ENCODE assay signal across 8 mouse cellular contexts in genomic region chr4:136285348-136285810, GRCm38 (mm10). TPM values are rescaled to one million over a fixed set of nuclear protein-coding genes. Genes with fewer than 3 reads are reported as not detected.
DNase-seq lines count a peak whose midpoint lies in the region; ATAC-seq and TF ChIP-seq lines count a peak whose summit lies in the region.

No protein-coding gene starts in this region.

- H3K4me1 ChIP-seq in cortical plate, adult 2 months (ENCODE audit: control insufficient read depth, insufficient read depth, low read length) = peaks cover 7% of the 10 kb centered on the region

- no peak for TF ChIP-seq CTCF in cortical plate, adult 2 months (IDR thresholded peaks at IDR 0.05; ENCODE audit: extremely low read depth, insufficient read depth, low read length)

- ATAC-seq in activated CD4-positive, CD25-positive, alpha-beta regulatory T cell, adult 4 months = peak; percentile 88
- ATAC-seq in megakaryocyte progenitor cell, adult 5-6 weeks (replicated peaks; ENCODE audit: poor library complexity) = peak; percentile 90

- peak; percentile 94 to 95 for DNase-seq in gastrocnemius, adult 8-10 months (ENCODE audit: low spot score in 2 of 2)
- DNase-seq in induced T-regulatory cell, adult 2 months (ENCODE audit: low read depth) = peak; percentile 94
- DNase-seq in left cerebral cortex, adult 9 months (ENCODE audit: low spot score in 2 of 2) = peak; percentile 92 to 96
- peak; percentile 90 for DNase-seq in right cerebral cortex, postnatal 14 days
- DNase-seq in urinary bladder, postnatal 36 days (ENCODE audit: low spot score in 2 of 2) = peak; percentile 88 to 96

- peak overlapping the region; percentile 97 for H3K27ac ChIP-seq in cortical plate, adult 2 months (ENCODE audit: insufficient read depth, low read length)

- TF ChIP-seq POLR2A in cortical plate, adult 2 months (IDR thresholded peaks at IDR 0.05; ENCODE audit: extremely low read depth, insufficient read depth, low read length) = peak; percentile 78

- H3K4me3 ChIP-seq in cortical plate, adult 2 months (ENCODE audit: insufficient read depth, low read length) = peak overlapping the region; percentile 46

RNA-seq across cellular contexts. Expression of gene Zfp46, which starts 0.9 kb away (rescaled TPM):
- 1 to 10 TPM; 9.4 to 9.5 TPM for polyA plus RNA-seq in activated CD4-positive, CD25-positive, alpha-beta regulatory T cell, adult 4 months (2017; shearing (Covaris generic))
- polyA plus RNA-seq in cortical plate, adult 2 months (2012; rRNA removed) = 61.6 and 72.2 TPM in 2 replicates
- 10 to 100 TPM; 21.2 to 27.1 (median 24.9) TPM for total RNA-seq in gastrocnemius, adult 8-10 months (2022)
- 6.7 and 7.7 TPM in 2 replicates for total RNA-seq in megakaryocyte progenitor cell, adult 5-6 weeks (2015)
- total RNA-seq in megakaryocyte progenitor cell, adult 5-6 weeks (2017) = 7.4 and 7.9 TPM in 2 replicates

RNA-seq across cellular contexts. Expression of gene Hnrnpr, which starts 25.4 kb away (rescaled TPM):
- polyA plus RNA-seq in activated CD4-positive, CD25-positive, alpha-beta regulatory T cell, adult 4 months (2017; shearing (Covaris generic)) = 10 to 100 TPM; 80.8 to 97.7 TPM
- polyA plus RNA-seq in cortical plate, adult 2 months (2012; rRNA removed) = 59.9 and 60.2 TPM in 2 replicates
- 10 to 100 TPM; 18.3 to 26.7 (median 21.0) TPM for total RNA-seq in gastrocnemius, adult 8-10 months (2022)
- total RNA-seq in megakaryocyte progenitor cell, adult 5-6 weeks (2015) = 114 and 118 TPM in 2 replicates
- total RNA-seq in megakaryocyte progenitor cell, adult 5-6 weeks (2017) = 179 and 224 TPM in 2 replicates

RNA-seq across cellular contexts. Expression of gene Tcea3, which starts 37.9 kb away (rescaled TPM):
- polyA plus RNA-seq in activated CD4-positive, CD25-positive, alpha-beta regulatory T cell, adult 4 months (2017; shearing (Covaris generic)) = under 1 TPM in 1 of 2 experiments, not detected in 1; 0.58 TPM
- polyA plus RNA-seq in cortical plate, adult 2 months (2012; rRNA removed) = 0.53 and 0.92 TPM in 2 replicates
- 100 to 1,000 TPM; 380 to 439 (median 413) TPM for total RNA-seq in gastrocnemius, adult 8-10 months (2022)
- total RNA-seq in megakaryocyte progenitor cell, adult 5-6 weeks (2015) = 0.10 TPM in 1 of 2 replicates, not detected in the other
- 0.33 and 0.41 TPM in 2 replicates for total RNA-seq in megakaryocyte progenitor cell, adult 5-6 weeks (2017)

Comparison
In these comparisons a context has a peak if more than half of its experiments do, and no peak if none do; other contexts are left out.
1. Peak in every context shown above with its lines: DNase-seq, ATAC-seq, H3K4me3 ChIP-seq and H3K27ac ChIP-seq.
2. RNA of gene Hnrnpr, which starts 25.4 kb away (total RNA-seq): 114 to 224 TPM in megakaryocyte progenitor cell, adult 5-6 weeks; 18.3 to 26.7 TPM in gastrocnemius, adult 8-10 months; every median in the first group is over 4 times any median in the second.
3. RNA of gene Tcea3, which starts 37.9 kb away (total RNA-seq): 380 to 439 TPM in gastrocnemius, adult 8-10 months; 0.10 to 0.41 TPM in megakaryocyte progenitor cell, adult 5-6 weeks; every median in the first group is over 100 times any median in the second.